Mouse (Mus musculus) T-helper 1 cell (primary cell): ENCODE data around the gene Acbd7.

ENCODE experiments used
- in situ Hi-C: fragments of 300-600 bp; cut with MboI, MseI; formaldehyde crosslinking; loops from one replicate; pipeline ENCODE4 v1.15.1; 2025; ENCODE audit warnings: high pct_unique_total_duplicates

Gene Acbd7

DNA sequence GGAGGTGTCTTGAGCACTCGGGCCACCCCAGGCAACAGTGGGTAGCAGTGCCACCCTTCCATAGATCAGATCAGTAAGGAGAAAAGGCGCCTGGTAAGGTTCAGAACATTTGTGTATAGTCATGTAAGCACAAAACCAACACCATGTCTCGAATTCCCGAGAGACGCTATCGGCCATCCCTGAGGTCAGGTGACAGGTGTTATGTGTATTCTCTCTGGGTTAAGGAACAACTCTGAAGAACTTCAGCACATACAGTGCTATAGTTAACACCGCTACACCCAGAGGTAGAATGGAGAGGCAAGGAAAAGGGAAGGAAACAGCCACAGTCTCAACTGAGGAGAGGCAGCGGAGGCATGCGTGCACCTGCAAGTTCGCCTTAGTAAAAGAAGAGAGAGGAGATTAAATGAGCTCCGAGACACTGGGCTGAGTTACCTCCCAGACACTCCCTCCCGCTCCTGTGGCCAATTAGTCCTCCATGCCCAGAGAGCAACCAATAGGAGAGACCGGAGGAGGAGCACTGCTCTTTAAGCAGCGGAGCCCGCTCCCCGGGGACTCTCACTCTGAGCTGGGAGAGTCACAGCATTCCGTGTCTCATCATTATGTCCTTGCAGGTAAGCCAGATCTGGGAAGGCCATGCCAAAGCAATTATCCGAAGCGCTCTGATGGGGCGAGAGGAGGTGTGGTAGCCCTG, at the start of gene Acbd7:
Gene Acbd7 (plus strand): TSS at position 558 of the 691 bp plus-strand sequence.
- in situ Hi-C loops: no loop called here

DNA sequence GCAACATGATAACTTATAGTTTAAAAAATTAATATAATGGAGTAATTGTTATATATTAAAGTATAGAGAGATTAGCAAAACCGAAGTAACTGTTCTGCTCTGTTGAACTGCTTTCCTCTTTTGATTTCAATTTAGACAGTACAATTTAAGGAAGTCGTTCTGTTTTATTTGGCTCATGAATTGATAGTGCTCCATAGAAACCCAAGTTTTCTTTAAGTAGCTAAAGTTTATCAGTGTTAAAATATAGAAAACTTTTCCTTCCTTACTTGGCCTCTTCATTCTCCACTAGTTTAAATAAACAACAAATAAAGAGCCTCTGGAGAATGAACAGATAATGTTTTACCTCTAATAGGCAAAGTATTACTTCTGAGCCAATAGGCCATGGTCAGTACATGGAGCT, 49.7 kb upstream of the Acbd7 start:
- in situ Hi-C loops: loop anchor here (5.0 to 10.0 kb wide), 2 partner anchors 36 to 429 kb away; no protein-coding TSS in a partner anchor

DNA sequence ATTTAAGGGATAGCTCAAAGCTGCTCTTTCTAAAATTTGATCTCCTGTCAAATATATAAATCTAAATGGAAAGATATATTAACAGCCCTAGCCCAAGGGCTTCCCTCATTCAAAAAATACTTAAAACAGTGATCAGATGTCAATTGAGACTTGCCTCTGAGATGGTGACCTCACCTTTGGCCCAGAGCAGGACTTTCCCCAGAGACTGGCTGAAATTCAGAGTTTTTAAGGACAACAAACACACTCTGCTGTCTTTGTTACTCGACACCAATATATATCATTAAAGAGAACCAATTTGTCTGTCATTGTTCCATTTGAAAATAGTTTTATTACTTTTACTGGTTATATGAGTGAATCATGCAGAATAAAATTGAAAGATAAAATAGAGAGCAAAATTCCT, 46.4 kb upstream of the Acbd7 start:
- in situ Hi-C loops: loop anchor here (5.0 to 10.0 kb wide), 2 partner anchors 33 to 425 kb away; no protein-coding TSS in a partner anchor

DNA sequence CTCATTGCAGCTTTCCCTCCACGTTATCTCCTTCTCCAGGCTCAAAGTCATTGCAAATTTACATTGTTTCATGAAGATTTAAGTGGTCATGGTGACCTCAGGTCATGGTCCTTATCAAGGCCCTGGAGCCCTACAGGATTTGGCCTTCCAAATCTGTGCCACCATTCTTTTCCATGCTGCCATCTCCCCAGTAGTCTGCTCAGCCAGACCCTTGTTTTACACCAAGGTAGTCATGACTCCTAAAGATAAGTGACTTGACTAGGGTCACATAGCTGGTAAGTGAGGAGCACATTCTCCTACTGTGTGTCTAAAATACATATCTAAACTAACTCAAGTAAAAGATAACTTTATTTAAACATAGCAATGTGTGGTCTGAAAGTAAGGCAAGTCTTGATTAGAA, 43.8 kb upstream of the Acbd7 start:
- in situ Hi-C loops: no loop called here

DNA sequence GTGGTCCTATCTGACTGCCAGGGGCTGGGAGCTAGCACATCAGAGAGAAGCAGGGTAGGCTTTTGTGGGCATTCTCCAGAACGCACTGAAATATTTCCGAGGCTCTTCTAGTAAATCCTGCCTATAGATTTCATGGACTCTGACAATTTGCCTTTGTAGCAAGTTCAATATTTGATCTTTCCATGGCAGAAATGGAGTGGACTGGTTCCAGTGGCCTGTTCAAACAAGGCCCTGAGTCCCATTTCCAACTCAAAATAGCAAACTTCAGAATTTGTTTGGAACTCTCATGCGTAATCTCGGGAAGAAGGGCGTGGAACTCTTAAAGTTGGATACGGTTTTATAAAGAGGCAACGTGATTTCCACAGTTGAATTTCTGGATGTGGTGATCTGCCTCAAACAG, 40.1 kb upstream of the Acbd7 start:
- in situ Hi-C loops: no loop called here

DNA sequence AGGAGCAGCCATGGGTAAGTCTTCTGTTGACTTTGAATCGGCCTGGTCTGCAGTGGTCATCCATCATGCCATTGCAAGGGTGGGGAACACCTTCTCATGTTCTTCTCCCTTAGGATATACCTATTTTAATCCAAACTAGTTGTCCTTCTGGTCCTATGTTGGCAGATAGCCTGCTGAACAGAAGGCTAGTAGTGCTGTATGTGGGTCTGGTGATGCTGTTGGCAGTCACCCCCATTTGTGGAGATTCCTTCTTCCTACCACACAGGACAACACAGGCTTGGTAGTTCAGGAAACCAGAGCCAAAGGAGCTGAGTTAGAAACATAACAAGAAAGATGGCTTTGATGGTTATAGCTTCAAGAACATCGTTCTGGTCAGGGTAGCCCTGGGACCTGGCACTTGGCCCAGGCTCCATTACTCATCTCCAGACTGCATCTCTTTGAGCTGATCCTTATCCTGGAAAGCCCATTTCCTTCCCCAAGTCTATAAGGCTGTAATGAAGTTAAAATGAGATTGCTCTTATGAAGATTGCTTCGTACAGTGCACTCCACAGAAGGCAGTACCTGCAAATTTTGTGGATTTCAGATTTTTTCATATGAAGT, 30.4 kb upstream of the Acbd7 start:
- in situ Hi-C loops: no loop called here

DNA sequence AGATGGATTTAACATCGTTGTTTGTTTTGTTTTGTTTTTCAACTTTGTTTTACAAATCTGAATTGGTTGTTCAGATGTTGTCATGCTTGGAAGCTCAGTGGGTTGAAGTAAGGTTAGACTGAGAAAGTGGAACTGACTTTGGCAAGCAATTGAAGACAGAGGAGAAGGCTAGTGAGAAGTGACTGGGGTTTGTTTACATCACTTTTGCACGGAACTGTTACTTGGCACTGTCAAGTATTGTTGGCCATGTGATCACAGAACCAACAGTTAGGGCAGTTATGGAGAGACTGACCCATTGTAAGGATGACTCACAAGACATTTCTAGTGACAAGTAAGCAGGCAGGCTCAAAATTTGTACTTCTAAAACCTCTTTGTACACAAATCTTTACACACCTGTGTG, 12.8 kb upstream of the Acbd7 start:
- in situ Hi-C loops: loop anchor here (5.0 kb wide), 1 partner anchor 36 kb away; no protein-coding TSS in a partner anchor

DNA sequence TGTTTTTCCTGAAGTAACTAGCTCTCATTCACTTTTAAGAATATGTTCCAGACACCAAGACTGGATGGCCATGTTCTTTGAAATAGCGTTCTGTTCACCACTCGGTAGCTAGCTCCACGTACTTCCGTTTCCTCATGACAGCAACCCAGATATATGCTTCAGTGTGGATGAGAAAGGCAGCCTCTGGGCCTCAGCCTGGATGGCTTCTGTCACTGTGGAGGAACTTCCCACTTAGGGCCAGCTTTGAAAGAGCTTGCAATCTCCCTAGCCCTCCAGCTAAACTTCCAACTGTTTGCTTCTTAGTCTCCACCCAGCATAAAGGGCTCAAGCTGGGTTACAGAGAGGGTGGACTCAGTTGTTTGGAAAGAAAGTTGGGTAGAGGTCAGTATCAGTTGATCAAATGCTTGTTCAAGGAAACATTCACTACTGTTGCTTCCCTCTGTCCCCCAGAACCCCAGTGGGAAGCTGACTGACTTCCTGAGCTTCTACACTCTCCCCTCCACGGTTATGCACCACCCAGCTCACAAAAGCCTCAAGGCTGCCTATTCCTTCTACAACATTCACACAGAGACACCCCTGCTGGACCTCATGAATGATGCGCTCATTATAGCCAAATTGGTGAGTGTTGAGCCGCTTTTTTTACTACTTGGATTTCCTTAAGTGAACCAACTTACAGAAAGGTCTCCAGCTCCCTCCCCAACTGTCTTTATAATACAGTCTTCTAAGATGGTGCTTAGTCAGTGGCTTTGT, 11.4 kb upstream of the Acbd7 start:
- in situ Hi-C loops: loop anchor here (5.0 kb wide), 1 partner anchor 37 kb away; no protein-coding TSS in a partner anchor

DNA sequence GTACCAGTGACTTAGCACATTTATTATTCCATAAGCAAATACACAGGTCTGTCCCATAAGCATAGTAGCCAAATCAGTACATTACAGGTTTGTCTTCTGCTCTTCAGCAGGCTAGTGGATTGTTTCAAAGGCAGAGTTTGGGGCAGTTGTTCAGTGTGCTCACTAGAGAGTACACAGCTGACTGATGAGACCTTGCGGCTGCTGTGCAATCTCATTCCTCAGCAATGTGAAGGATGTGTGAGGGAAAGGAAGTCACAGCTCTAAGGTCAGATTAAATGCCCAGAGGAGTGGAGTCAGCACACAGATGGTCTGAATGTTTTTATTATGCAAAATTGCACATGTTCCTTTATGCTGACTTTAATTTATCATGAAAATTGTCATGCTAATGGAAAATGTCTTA, 9.4 kb upstream of the Acbd7 start:
- in situ Hi-C loops: no loop called here

DNA sequence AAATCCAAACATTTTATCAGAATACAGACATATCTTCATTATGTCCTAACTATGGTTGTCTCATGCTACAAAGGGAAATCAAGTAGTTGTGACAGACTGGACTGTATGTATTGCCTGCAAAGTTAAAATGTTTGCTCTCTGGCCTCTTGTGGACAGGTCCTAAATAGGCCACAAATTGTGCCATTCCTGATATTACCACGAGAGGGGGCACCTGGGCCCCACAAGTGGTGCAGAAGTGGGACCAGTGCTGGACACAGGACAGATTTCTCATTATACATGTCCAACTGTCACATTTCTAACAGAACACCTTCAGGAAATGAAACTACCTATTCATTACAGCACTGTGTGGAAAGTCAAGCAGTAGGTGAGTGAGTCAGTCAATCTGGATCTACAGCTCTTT, 8.6 kb upstream of the Acbd7 start:
- in situ Hi-C loops: no loop called here

DNA sequence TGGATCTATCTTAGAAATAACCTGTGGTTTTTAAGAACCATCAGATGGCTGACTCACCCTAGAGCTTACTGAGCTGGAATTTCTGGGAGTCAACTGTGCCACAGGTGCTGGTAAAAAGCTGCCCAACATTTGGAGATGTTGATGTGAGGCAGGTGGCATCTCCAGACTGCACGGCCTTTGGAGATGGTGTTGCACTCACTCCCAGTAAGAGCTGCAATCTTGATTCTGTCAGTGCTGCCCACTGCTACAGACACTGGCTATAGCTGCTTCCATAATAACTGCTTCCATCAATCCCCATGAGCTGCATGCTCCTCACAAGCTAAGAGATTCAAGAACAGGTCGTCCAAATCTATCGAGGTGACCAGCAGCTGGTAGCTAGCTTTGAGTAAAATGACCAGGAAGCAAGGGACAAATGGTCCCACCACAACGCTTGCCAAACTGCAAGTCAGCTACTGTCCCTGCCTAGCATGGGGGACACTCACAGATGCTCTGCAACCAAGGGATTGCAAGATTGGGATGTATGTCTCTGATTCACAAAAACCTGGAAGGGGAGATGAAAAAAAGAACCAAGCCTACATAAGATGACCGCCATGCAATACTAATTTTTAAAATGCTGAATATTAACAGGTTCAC, 4.8 kb upstream of the Acbd7 start:
- in situ Hi-C loops: no loop called here

DNA sequence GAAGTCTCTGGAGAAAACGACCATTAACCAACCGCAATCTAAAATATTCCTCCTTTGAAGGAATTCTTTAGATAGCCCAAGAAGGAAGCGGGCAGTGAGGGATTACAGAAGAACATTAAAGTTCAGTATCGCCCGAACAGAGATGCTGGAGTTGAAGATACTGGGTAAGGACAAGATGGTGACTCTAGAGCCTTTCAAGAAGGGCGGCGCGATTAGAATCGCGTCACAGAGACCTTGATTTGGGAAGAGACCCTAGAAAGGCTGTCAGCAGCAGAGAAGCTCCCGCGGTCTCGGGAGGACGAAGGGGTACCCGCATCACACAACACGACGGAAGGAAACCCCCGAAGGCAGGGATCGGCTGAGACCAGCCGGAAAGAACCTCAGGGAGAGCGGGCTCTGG, 3.9 kb upstream of the Acbd7 start:
- in situ Hi-C loops: no loop called here

DNA sequence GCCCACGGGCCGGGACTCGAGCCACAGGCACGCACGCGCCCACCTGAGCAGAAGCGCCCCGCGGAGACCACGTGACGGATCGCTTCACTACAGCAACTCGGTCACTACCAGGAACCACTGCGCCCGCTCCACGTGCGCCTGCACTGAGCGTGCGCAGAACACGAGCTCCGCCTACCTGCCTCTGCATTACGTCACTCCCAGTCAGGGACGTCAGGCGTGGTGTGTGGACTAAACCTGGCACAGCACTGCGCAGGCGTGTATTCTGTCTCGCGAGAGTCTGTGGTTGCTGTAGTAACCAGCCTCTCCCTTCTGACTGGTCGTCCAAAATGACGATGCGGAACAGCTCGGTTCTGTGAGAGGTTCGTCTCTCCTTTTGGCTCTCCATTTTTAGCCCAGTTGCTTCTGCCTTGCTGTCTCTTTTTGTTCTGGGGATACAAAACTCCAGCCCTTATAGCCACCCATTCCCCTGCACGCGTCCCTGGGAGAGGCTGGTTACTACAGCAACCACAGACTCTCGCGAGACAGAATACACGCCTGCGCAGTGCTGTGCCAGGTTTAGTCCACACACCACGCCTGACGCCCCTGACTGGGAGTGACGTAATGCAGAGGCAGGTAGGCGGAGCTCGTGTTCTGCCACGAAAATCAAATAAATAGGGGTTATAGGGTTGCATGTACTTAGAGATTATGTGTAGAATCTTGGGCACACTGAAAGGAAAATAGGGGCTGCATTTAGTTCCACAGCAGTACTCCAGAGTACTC, 3.3 kb upstream of the Acbd7 start, which contains the start of gene Rpp38:
Gene Rpp38 (minus strand): TSS at position 160 of the 759 bp plus-strand sequence.
- in situ Hi-C loops: no loop called here

DNA sequence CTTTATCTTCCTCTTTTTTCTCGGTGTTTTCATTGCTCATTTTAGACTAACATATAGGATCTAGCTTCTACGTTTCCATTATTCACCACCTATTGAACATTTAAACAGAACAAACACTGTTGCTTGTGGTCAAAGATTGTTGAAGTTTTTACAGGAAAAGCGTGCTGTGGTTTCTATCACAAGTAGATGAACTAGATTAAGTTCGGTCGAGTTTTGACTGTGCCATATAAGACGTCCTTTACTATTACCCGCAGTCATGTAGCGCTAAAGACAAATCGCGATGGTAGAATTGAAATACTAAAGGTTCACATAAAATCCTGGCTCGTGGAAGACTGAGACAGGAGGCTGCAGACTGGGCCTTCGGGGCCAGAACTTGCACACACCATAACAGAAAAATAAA, 2.2 kb upstream of the Acbd7 start:
- in situ Hi-C loops: no loop called here

DNA sequence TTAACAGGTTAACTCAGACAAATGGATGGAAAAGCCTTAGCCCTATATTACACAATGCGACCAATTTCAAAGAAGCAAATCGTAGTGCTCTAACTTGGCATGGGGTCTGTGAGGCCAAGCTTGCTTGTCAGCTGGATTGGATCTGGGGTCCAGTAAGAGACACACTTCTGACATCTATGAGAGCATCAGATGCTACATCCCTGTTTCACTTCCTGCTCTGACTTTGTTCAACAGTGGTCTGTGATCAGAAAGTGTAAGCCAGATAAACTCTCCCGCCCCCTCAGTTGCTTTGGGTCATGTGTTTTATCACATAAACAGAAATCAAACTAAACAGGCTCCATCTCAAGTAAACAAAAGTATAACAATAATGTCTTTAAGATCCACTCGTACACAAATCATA, 12.5 kb downstream of the Acbd7 start:
- in situ Hi-C loops: loop anchor here (5.0 to 10.0 kb wide), 2 partner anchors 64 to 456 kb away; no protein-coding TSS in a partner anchor

DNA sequence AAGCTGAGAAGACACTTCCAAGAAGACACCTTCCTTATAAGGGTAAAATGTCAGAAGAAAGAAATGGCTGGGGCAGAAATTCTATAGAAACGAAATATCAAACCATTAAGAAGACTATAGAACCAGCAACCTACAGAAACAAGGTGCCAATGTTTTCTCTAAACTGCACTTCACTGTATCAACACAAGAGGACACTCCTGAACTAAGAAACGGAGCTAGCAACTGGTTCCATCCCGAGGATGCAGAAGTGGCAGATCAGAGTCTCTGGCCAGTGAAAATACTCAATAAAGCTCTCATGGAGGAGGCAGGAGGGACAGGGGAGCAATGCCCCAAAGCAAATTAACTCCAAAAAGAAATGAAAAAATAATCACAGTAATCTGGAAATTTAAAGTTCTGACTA, 13.0 kb downstream of the Acbd7 start:
- in situ Hi-C loops: loop anchor here (5.0 to 10.0 kb wide), 2 partner anchors 63 to 456 kb away; no protein-coding TSS in a partner anchor

DNA sequence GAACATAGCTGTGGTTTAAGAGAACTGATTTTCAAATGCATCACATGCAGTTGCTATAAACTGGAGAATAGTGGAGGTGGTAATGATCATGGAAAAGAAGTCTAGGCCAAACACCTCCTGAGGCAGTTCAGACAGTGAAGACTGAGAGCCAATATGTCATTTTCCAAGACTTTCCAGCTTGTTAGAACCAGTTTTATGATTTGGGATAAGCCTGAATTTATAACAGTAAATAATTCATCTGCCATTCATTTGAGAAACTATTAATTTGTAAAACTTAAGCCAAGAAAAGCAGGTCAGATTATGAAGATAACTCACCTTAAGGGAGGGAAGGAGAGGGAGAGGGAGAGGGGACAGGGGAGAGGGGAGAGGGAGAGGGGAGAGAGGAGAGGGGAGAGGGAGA, 17.2 kb downstream of the Acbd7 start:
- in situ Hi-C loops: no loop called here

DNA sequence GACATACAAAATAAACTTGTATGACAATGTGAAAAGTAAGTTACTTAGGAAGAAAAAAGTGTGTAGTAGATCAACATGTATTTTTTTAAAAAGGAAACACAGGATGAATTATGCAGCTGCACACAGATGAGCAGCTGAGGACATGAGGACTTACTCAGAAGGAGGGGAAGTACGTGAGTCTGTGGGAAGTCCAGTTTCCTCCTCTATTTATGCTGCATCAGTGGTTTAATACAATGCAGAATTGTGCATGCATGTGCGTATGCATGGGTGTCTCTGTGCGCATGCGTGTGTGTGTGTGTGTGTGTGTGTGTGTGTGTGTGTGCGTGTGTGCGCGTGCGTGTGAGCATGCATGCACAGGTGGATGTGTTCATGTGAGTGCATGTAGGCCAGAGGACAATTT, 19.8 kb downstream of the Acbd7 start:
- in situ Hi-C loops: no loop called here

DNA sequence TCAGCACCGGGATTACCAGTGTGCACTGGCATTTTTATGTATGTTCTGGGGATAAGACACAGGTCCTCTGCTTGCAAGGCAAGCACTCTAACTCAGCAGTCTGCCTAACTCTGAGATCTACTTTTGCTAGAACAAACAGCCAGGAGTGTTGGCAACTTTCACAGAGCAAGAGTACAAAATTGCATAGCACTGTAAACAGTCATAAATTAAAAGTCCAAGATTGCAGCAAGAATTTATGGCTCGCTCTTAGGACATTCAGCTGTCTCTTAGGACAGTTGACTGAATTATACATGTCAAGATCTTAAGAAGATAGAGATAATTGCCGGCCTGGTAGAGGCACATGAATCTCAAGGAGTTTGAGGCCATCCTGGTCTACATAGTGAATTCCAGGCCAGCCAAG, 20.3 kb downstream of the Acbd7 start:
- in situ Hi-C loops: no loop called here

DNA sequence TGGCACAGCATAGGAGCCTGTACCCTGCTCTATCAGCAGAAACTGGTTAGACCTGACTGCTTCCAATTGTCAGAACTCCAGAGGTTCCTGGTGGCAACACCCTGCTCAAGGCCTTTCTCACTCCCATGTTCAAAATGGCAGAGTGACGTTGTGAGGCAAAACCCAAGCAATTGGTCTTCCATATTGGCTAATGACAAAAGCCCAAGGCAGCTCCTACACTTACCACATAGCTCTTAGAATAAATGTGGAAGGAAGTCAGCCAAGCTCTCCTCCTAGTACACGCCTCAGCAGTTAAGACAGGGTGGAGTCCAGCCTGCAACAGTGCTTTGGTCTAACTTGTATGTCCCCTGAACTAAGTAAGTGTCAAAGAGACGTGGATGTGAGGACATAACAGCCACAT, 21.9 kb downstream of the Acbd7 start:
- in situ Hi-C loops: no loop called here

DNA sequence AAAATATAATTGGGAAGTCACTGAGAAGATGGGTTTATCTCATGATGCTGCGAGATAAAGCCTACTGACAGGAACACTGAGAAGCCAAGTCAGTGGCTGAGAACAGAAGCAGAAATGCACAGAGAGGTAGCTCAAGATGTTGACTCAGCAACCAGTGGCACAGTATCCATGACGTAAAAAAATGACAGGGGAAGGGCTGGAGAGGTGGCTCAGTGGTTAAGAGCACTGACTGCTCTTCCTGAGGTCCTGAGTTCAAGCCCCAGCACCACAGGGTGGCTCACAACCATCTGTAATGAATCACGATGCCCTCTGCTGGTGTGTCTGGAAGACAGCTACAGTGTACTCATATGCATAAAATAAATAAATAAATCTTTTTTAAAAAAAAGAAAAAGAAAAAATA, 25.1 kb downstream of the Acbd7 start:
- in situ Hi-C loops: no loop called here
